Mouse (Mus musculus) MEL (cell line): Measurements from ENCODE around the gene Nptn.

ENCODE experiments used
- MEF2A ChIP-seq: IDR thresholded peaks from 2 replicates; pipeline ENCODE4 v1.6.1; 2014; ENCODE audit warnings: low read depth, mild to moderate bottlenecking, inconsistent platforms, low read length, improper control_type of control experiment; ENCODE audit not compliant: poor library complexity, insufficient replicate concordance, severe bottlenecking; ENCODE audit errors: extremely low read depth
- POLR2AphosphoS2 ChIP-seq: IDR thresholded peaks from 2 replicates; pipeline ENCODE4 v1.6.1; 2011; ENCODE audit warnings: low read length, improper control_type of control experiment
- RCOR1 ChIP-seq: IDR thresholded peaks from 2 replicates; pipeline ENCODE4 v1.6.1; 2012; ENCODE audit warnings: low read depth, mild to moderate bottlenecking, inconsistent platforms, low read length, improper control_type of control experiment

DNA sequence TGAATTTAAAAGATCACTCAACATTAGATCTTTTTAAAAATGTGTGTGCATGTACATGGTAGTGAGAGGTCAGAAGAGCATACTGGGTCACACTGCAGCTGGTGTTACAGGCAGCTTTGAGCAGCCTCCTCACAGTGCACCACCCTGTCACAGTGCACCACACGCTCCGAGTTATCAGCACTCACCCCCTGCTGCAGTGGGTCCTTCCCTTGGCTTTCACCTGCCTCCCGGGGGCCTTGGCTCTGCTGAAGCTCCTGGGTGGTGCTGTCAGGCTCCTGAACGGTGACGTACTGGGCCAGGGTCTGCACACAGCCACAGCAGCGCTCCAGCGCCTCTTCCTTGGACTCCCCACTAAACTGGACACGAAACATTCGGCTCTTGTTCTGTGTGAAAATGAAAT is 77.9 kb downstream of the Nptn start:
- TF ChIP-seq MEF2A (no peak), POLR2AphosphoS2 (no peak), RCOR1 (no peak)
